Mouse (Mus musculus): Measurements from ENCODE around the gene Gria1.

Gene Gria1

GRCm38 (mm10) chr11:57297376-57297775 is 286.2 kb downstream of the Gria1 start:
- DNase-seq (ENCODE audit: low spot score in 2 of 2) = no peak

GRCm38 (mm10) chr11:57298263-57298662 is 287.1 kb downstream of the Gria1 start:
- no peak for DNase-seq (ENCODE audit: low spot score in 2 of 2)

DNA sequence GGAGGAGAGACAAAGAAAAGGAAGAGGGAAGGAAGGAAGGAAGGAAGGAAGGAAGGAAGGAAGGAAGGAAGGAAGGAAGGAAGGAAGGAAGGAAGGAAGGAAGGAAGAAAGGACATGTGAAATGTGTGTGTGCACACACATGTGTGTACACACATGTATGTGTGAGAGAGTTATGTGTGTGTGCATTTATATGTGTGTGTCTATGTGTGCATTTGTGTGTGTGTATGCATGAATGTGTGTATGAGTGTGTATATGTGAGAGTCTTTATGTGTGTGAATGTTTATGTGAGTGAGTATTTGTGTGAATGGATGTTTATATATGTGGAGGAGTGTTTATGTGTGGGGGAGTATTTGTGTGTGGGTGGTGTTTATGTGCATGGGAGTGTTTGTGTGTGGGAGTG is 287.5 kb downstream of the Gria1 start:
- DNase-seq (ENCODE audit: low spot score in 2 of 2) = no peak

DNA sequence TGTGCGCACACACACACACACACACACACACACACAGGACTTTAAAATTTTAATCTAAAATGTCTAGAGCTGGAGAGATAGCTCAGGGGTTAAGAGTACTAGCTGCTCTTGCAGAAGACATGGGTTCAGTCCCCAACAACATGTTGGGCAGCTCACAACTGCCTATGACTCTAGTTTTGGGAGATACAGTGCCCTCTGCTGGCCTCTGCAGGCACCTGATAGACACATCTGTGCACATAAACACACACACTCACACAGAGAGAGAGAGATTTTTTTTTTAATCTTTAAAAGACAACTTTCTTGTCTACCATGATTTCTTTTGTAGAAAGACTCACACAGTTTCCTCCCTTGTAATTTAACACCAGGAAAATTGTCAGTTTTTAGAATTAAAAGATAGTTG is 292.4 kb downstream of the Gria1 start:
- no peak for DNase-seq (ENCODE audit: low spot score in 2 of 2)

DNA sequence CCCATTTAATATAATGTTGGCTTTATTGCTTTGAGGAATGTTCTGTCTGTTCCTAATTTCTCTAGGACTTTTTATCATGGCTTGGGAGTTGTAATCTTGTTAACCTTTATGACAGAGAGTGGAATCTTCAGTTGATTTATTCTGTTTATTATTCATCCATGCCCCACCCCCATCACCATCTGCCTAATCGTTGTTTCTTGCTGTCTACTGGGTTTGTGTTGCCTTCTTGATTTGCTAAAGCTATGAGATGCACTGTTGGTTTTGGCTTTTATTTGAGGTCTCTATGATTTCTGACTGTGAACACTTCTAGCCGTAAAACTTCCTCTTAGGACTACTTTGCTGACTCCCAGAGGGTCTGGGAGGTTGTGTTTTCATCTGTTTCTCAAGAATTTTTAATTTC is 294.9 kb downstream of the Gria1 start:
- DNase-seq (ENCODE audit: low spot score in 2 of 2) = no peak

DNA sequence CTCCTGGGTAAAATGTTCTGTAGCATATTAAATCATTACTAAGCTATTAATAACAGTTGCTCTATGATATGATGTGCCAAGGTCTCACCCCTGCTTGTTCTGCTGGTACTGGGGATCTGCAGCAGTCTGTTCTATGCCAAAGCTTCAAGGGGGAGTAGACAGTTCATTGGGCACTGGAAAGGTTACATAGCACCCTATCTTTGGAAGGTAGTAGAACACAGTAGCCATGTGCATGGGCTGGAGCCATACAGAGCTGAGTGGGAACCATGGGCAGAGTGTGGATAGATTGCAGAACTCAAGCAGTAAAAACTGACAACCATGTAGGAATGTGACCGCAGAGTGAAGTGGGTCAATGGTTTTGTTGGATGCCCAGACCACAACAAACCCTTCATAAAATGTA is 295.7 kb downstream of the Gria1 start:
- no peak for DNase-seq (ENCODE audit: low spot score in 2 of 2)

DNA sequence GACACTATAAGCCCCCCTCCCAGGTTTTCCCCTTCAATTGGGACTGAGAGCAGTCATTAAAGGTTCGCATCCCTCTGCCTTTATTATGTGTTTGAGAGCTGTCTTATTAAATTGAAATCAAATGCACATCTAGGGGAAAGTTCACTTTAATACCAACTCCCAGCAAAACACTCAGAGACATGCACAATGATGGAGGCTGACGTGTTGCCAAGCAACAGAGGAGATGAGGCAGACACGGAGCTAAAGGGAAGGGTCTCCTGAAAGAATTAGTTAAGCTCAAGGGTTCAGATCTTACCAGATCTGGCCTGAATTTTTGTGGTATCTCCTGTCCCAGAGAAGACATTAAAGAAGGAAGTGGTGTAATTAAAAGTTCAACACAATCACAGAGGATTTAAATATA is 305.9 kb downstream of the Gria1 start:
- no peak for DNase-seq (ENCODE audit: low spot score in 2 of 2)

DNA sequence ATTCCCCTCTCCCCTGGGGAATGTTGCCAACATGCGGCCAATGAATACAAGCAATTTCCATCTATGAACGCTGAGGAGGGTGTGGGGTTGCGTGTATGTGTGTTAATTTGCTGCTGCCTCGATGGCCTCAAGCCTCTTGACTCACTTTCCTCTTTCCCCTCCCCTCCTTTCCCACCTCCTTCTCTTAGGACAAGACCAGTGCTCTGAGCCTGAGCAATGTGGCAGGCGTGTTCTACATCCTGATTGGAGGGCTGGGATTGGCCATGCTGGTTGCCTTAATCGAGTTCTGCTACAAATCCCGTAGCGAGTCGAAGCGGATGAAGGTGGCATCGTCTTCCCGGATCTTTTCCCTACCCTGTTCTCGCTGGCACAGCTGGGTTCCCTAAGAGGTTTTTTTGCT is 306.3 kb downstream of the Gria1 start:
- DNase-seq (ENCODE audit: low spot score in 2 of 2) = no peak

DNA sequence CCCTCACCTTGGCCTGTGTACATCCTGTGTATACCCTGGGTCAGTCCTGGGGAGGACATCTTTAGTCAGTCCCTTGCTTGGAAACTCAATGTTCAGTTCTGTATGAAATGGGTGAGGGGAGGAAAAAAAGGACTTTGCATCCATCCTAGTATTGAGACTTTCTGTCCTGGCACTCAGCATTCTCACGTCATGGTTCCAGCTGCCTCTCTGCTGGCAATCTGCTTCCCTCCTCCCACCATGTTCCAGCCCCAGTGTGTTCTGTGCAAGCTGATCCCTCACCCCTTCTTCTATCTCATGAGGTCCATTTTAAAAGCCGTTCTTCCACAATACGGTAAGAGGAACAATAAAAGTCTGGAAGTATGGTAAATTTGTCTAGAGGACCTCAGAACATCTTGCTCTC is 308.2 kb downstream of the Gria1 start:
- DNase-seq (ENCODE audit: low spot score in 2 of 2) = no peak

GRCm38 (mm10) chr11:57324099-57324498 is 312.9 kb downstream of the Gria1 start:
- no peak for DNase-seq (ENCODE audit: low spot score in 2 of 2)

Data from spleen, postnatal 4 days (tissue).